Mouse (Mus musculus) hindbrain, embryonic 11.5 days (tissue): ENCODE results near the gene Asb18. TPM values are rescaled to one million over a fixed set of nuclear protein-coding genes. Genes with fewer than 3 reads are reported as not detected.

Experiments used
- ATAC-seq: fragments of 200-750 bp; cut with Nextera tagmentation; 2 replicates; pipeline ENCODE4 v1.8.0; 2017; ENCODE audit warnings: mild to moderate bottlenecking, moderate TSS enrichment, moderate library complexity; ENCODE audit not compliant: low FRiP score
- DNase-seq: peaks from one replicate; pipeline ENCODE4 v3.0.0-alpha.2; 2015; ENCODE audit warnings: low spot score
- H3K27ac ChIP-seq: fragments of 300-500 bp; sonication (generic); 2 replicates; pipeline ENCODE4 v1.5.1; 2014; ENCODE audit warnings: mild to moderate bottlenecking, low read depth, low read length
- H3K27me3 ChIP-seq: fragments of 300-500 bp; sonication (generic); 2 replicates; pipeline ENCODE4 v1.6.1; 2014; ENCODE audit warnings: mild to moderate bottlenecking, low read length, moderate library complexity, mixed read lengths; ENCODE audit not compliant: control insufficient read depth, insufficient read depth
- H3K36me3 ChIP-seq: fragments of 300-500 bp; sonication (generic); 2 replicates; pipeline ENCODE4 v1.6.1; 2014; ENCODE audit warnings: mild to moderate bottlenecking, low read length, moderate library complexity, mixed read lengths; ENCODE audit not compliant: control insufficient read depth, insufficient read depth
- H3K4me1 ChIP-seq: fragments of 300-500 bp; sonication (generic); replicated peaks from 2 replicates; pipeline ENCODE4 v1.6.1; 2014; ENCODE audit warnings: low read length, mixed read lengths; ENCODE audit not compliant: control insufficient read depth, insufficient read depth
- H3K4me2 ChIP-seq: fragments of 300-500 bp; sonication (generic); replicated peaks from 2 replicates; pipeline ENCODE4 v1.6.1; 2014; ENCODE audit warnings: mild to moderate bottlenecking, low read depth, low read length
- H3K4me3 ChIP-seq: fragments of 300-500 bp; sonication (generic); 2 replicates; pipeline ENCODE4 v1.5.1; 2014; ENCODE audit warnings: low read depth, low read length
- H3K9ac ChIP-seq: fragments of 300-500 bp; sonication (generic); 2 replicates; pipeline ENCODE4 v1.6.1; 2014; ENCODE audit warnings: low read depth, low read length
- H3K9me3 ChIP-seq: fragments of 300-500 bp; sonication (generic); 2 replicates; pipeline ENCODE4 v1.6.1; 2016; ENCODE audit warnings: low read length; ENCODE audit not compliant: control insufficient read depth
- WGBS: fragments of 180-500 bp; shearing (Covaris S2); extraction: QIAGEN DNeasy Blood & Tissue Kit; methylation state at CpG from one replicate; pipeline ENCODE4 v1.1.7; 2014; 5-methylcytosine and 5-hydroxymethylcytosine counted together
- polyA plus RNA-seq: library from polyadenylated mRNA; unstranded; fragments of >200 nt; fragmentation: Nextera tagmentation; extraction: Ambion mirVana; gene quantifications from 2 replicates; pipeline ENCODE4 v1.2.1, GENCODE M21; 2014

Gene Asb18
- polyA plus RNA-seq, 1 experiment from 2014 or later, result 0.19 TPM

DNA sequence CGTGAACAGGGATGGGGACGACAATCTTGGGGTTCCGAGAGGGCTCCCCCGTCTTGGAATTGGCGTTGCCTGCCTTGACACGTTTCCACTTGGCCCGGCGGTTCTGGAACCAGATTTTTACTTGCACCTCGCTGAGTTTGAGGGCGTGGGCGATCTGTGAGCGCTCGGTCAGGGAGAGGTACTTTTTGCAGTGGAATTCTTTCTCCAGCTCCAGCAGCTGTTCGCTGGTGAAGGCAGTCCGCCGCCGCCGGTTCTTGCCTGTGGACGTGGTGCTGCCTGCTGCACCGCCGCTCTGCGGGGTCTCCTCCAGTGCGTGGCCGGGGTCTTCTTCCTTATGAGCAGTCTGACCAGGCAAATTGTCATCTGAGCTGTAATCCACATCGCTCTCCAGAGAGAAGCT, 85.8 kb downstream of the Asb18 start:
- WGBS, result 4% methylated on average over 25 of the region's 25 CpGs
- DNase-seq (peak; percentile 61), ATAC-seq (no peak)
- peak overlapping the region; percentile 65 for H3K4me3 ChIP-seq
- no peak overlapping the region for H3K27ac ChIP-seq
- no peaks in the 10 kb centered on the region for H3K36me3 ChIP-seq
- H3K4me2 ChIP-seq, result peak overlapping the region; percentile 89
- H3K9ac ChIP-seq, result peak overlapping the region; percentile 39
- no peaks in the 10 kb centered on the region for H3K9me3 ChIP-seq
- peaks cover 58% of the 10 kb centered on the region for H3K27me3 ChIP-seq
- peaks cover 32% of the 10 kb centered on the region for H3K4me1 ChIP-seq

DNA sequence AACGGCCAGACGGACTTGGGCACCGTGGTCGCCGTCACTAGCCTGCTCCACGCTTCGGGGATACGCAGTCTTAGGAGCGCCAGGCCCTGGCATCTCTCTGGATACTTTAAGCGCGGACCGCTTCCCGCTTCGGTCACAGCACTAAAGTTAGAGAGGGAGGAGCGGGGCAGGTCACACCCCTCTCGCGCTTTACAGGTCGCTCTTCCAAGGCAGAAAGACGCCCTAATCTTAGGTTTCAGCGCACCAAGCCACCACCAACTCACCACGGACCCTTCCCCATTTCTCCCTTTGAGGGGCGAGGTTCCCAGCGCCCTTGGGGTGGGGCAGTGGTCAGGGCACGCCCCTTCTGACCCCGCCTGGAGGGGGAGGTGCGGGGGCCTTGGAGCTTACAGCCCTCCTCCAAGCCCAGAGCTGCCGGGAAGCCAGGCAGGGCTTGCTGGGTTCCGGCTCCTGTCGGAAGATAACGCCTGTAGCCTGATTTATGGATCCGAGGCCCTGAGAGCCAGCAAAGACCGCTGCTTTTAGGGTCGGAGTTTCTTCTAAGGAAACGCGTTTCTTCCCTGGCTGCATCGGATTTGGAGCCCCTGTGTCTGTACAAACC, 87.3 kb downstream of the Asb18 start:
- H3K9ac ChIP-seq, result peak overlapping the region; percentile 17; the same call in 1 of the 2 replicates
- 3% methylated on average over 36 of the region's 36 CpGs for WGBS
- H3K9me3 ChIP-seq, result no peaks in the 10 kb centered on the region
- H3K4me1 ChIP-seq, result peaks cover 41% of the 10 kb centered on the region
- H3K36me3 ChIP-seq, result no peaks in the 10 kb centered on the region
- DNase-seq (peak; percentile 54), ATAC-seq (no peak)
- H3K4me3 ChIP-seq, result peak overlapping the region; percentile 65
- no peak overlapping the region for H3K27ac ChIP-seq
- peaks cover 64% of the 10 kb centered on the region for H3K27me3 ChIP-seq
- peak overlapping the region; percentile 89 for H3K4me2 ChIP-seq

DNA sequence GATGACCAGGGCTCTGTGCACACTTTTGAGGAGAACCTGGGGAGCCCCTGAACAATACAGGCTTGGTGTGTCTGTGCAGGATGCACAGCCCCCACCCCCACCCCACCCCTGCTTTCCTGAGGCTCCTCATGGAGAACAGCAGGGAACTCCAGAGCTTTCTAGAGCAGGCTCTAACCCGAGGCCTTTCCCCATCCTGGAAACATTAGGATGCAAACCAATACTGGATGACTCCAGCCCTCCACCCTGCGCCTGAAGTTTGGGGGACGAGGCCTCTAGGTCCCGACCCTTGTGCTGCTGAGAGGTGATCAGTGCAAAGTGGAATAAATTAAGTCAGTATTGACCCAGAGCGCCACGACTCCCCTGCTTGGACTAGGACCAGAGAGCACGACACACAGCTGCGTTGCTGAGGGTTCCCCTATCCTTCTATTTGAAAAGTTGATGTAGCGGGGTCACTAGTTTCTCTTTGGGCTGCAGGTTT, 87.8 kb downstream of the Asb18 start:
- Histone ChIP-seq H3K4me2 (peak overlapping the region; percentile 89), H3K4me3 (peak overlapping the region; percentile 65), H3K4me1 (peaks cover 41% of the 10 kb centered on the region), H3K36me3 (no peaks in the 10 kb centered on the region), H3K27me3 (peaks cover 66% of the 10 kb centered on the region), H3K9ac (no peak overlapping the region; the same call in 1 of the 2 replicates), H3K9me3 (no peaks in the 10 kb centered on the region), H3K27ac (peak overlapping the region; percentile 19; the same call in 1 of the 2 replicates)
- ATAC-seq, result no peak
- DNase-seq, result peak; percentile 45
- 11% methylated on average over 9 of the region's 9 CpGs for WGBS

DNA sequence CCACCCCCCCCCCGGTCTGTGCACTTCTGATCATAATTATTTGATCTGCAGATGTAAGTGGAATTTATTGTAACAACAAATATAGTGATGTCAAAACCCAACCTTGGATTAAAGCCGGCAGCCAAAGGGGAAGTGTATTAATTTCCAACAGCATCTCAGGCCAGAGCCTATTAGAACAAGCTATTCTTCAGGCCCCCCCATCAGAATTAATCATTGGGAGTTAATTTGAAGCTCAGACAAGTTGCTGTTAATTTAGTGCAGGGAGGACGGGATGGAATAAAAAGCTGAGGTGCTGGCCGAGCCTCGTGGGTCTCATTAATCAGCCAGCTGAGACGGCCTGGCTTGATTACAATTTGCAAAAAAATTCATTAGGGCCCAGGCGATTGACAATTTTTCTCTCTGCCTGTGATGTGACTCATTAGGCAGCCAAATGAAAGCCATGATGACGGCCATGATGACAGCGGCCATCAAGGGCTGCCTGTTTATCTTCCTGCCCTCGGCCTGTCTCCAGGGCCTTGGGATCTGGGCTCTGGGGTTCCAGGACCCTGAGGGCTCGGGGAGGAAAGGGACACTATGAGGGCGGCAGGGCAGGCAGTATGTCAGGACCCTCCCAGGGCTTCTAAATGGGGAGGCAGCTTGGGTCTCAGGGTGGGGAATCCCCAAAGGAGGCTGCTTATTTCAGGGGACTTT, 88.8 kb downstream of the Asb18 start:
- Histone ChIP-seq H3K4me3 (no peak overlapping the region), H3K9ac (no peak overlapping the region), H3K36me3 (no peaks in the 10 kb centered on the region), H3K27ac (peak overlapping the region; percentile 19; the same call in 1 of the 2 replicates), H3K27me3 (peaks cover 66% of the 10 kb centered on the region), H3K4me1 (peaks cover 36% of the 10 kb centered on the region), H3K4me2 (peak overlapping the region; percentile 89; the same call in 1 of the 2 replicates), H3K9me3 (no peaks in the 10 kb centered on the region)
- WGBS, result 14% methylated on average over 12 of the region's 12 CpGs
- no peak for ATAC-seq
- DNase-seq, result peak; percentile 45

DNA sequence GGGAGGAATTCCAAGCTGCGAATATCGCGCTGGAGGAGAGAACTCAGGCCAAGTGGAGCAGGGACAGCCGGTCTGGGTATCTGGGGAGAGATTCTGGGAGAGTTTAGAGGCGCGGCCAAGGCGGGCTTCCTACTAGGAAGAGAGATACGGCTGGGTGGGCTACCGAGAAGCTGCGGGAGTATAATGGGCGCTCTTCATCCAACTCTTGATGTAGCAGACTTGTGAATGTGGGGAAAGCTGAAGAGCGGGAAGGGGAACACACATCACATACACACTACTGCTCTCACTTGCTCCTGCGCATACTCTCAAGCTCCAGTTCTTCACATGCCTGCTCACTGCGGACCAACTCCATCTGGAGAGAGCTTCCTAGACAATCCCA, 90.8 kb downstream of the Asb18 start:
- H3K4me1 ChIP-seq, result peaks cover 30% of the 10 kb centered on the region
- H3K27me3 ChIP-seq, result peaks cover 66% of the 10 kb centered on the region
- 11% methylated on average over 14 of the region's 14 CpGs for WGBS
- no peaks in the 10 kb centered on the region for H3K9me3 ChIP-seq
- no peak overlapping the region for H3K27ac ChIP-seq
- H3K36me3 ChIP-seq, result no peaks in the 10 kb centered on the region
- DNase-seq (no peak), ATAC-seq (no peak)
- H3K4me2 ChIP-seq, result peak overlapping the region; percentile 42
- H3K4me3 ChIP-seq, result no peak overlapping the region
- H3K9ac ChIP-seq, result no peak overlapping the region

DNA sequence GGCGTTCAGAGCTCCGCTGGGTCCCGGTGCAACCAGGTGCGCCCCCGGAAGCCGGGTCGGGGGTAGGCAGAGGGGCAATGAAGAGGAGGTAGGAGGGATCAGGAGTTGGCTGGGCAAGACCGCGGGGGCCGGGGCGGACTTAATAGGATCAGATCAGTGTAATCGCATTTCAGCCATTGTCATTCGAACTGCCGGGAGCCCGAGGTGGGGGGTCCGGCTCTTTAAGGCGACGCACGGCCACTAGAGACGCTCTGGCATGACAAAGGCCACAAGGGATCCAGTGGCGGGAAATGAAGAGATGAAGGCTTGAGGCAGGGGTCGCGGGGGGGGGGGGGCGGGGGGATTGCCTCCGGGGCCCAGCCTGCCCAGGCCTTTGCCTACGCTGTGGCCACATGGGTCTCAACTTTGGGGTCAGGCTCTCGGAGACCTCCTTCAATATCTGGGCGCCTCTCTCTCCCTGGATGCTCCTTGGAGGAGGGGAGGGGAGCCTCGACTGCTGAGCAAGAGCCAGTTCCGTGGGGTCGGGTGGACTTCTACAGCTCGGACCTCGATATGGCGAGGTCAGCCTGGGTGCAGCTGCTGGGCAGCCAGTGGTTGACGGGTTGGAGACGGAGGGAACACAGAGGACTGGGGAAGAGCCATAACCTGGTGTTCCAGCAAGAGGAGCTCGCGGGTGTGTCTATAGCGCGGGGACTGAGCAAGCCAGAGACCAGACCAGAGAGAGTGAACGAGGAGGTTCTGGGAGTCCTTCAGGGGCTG, 91.4 kb downstream of the Asb18 start:
- Histone ChIP-seq H3K4me3 (peak overlapping the region; percentile 16; the same call in 1 of the 2 replicates), H3K4me2 (peak overlapping the region; percentile 42), H3K27me3 (peaks cover 60% of the 10 kb centered on the region), H3K4me1 (peaks cover 28% of the 10 kb centered on the region), H3K36me3 (no peaks in the 10 kb centered on the region), H3K9ac (peak overlapping the region; percentile 34; the same call in 1 of the 2 replicates), H3K27ac (no peak overlapping the region), H3K9me3 (no peaks in the 10 kb centered on the region)
- DNase-seq (peak; percentile 68), ATAC-seq (peak; percentile 30; the same call in 1 of the 2 replicates)
- WGBS, result 1% methylated on average over 38 of the region's 41 CpGs

DNA sequence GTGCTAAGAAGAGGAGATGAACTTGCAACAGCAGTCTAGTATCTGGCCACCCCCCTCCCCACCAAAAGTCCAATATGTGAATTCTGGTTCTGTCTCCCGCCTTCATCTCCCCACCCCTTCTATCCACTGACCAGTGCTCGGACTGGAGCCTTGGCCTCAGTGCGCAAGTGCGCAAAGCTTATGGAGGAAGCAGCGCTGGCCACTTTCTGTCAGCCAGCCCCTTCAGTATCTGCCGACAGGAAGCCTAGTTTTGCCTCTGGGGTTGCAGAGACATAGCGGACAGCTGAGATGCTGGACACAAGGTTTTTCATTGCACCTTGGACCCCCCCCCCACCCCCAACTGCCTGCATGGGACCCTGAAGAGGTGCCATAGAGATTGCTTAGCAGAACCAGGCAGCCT, 92.2 kb downstream of the Asb18 start:
- H3K4me3 ChIP-seq, result no peak overlapping the region
- peaks cover 25% of the 10 kb centered on the region for H3K4me1 ChIP-seq
- H3K27ac ChIP-seq, result no peak overlapping the region
- 0% methylated on average over 7 of the region's 7 CpGs for WGBS
- peaks cover 57% of the 10 kb centered on the region for H3K27me3 ChIP-seq
- ATAC-seq, result peak; percentile 18; the same call in 1 of the 2 replicates
- H3K9ac ChIP-seq, result no peak overlapping the region
- peak; percentile 49 for DNase-seq
- H3K36me3 ChIP-seq, result no peaks in the 10 kb centered on the region
- H3K4me2 ChIP-seq, result peak overlapping the region; percentile 42
- no peaks in the 10 kb centered on the region for H3K9me3 ChIP-seq

DNA sequence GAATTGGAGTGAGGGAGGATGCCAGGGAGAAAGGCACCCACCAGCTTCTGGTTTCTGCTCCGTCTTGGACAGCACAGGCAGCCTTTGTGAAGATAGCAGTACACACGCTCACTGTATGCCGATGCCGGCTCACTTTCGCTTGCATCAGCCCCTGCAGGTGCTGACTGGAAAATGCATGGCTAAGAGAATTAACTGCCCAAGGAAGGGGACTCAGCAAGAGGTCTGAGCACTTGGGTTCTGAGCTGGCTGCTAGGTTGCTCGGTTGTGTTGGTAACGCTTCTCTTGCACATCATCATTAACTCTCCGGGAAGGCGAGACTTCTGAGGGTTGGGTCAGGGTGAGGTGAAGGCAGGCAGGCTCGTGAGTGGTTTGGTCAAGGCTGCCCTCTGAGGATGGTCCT, 92.7 kb downstream of the Asb18 start:
- Histone ChIP-seq H3K36me3 (no peaks in the 10 kb centered on the region), H3K4me3 (no peak overlapping the region), H3K27ac (no peak overlapping the region), H3K27me3 (peaks cover 52% of the 10 kb centered on the region), H3K4me2 (no peak overlapping the region), H3K9ac (no peak overlapping the region), H3K9me3 (no peaks in the 10 kb centered on the region), H3K4me1 (peaks cover 23% of the 10 kb centered on the region)
- WGBS, result 4% methylated on average over 10 of the region's 10 CpGs
- DNase-seq, result peak; percentile 37
- no peak for ATAC-seq
